Mouse (Mus musculus): Measurements from ENCODE around the gene Shprh.

GRCm38 (mm10) chr10:11212003-11212402, 62.8 kb downstream of the Shprh start:
- TF ChIP-seq CTCF (IDR thresholded peaks at IDR 0.05) (peak; percentile 68), EP300 (IDR thresholded peaks at IDR 0.05) (no peak)

Data from lung, postnatal 0 days (tissue).